Mouse (Mus musculus) forebrain, embryonic 16.5 days (tissue): Measurements from ENCODE around the gene Cd9. TPM values are rescaled to one million over a fixed set of nuclear protein-coding genes. Genes with fewer than 3 reads are reported as not detected.
A peak's percentile ranks its signal among the peaks of the same experiment; 100 is the strongest.
"Not testable (repeated sequence)": the region's sequence is repeated elsewhere in the genome, so short reads cannot be mapped to it uniquely, and the experiment has no call there.

Experiments
- ATAC-seq: fragments of 200-750 bp; cut with Nextera tagmentation; 2 replicates; pipeline ENCODE4 v1.8.0; 2017; ENCODE audit warnings: mild to moderate bottlenecking, moderate library complexity
- H3K27ac ChIP-seq: fragments of 300-500 bp; sonication (generic); 2 replicates; pipeline ENCODE4 v1.5.1; 2014; ENCODE audit warnings: low read length, control low read depth
- H3K27me3 ChIP-seq: fragments of 300-500 bp; sonication (generic); replicated peaks from 2 replicates; pipeline ENCODE4 v1.6.1; 2014; ENCODE audit warnings: low read length; ENCODE audit not compliant: control insufficient read depth, insufficient read depth
- H3K36me3 ChIP-seq: fragments of 300-500 bp; sonication (generic); 2 replicates; pipeline ENCODE4 v1.6.1; 2014; ENCODE audit not compliant: control insufficient read depth, insufficient read depth
- H3K4me1 ChIP-seq: fragments of 300-500 bp; sonication (generic); replicated peaks from 2 replicates; pipeline ENCODE4 v1.6.1; 2014; ENCODE audit warnings: low read length; ENCODE audit not compliant: control insufficient read depth, insufficient read depth
- H3K4me2 ChIP-seq: fragments of 300-500 bp; sonication (generic); 2 replicates; pipeline ENCODE4 v1.6.1; 2014; ENCODE audit warnings: mild to moderate bottlenecking, low read length, control low read depth
- H3K4me3 ChIP-seq: fragments of 300-500 bp; sonication (generic); replicated peaks from 2 replicates; pipeline ENCODE4 v1.5.1; 2014; ENCODE audit warnings: mild to moderate bottlenecking, low read length, control low read depth
- H3K9ac ChIP-seq: fragments of 300-500 bp; sonication (generic); replicated peaks from 2 replicates; pipeline ENCODE4 v1.6.1; 2014; ENCODE audit warnings: low read depth, low read length, control low read depth
- H3K9me3 ChIP-seq: fragments of 300-500 bp; sonication (generic); 2 replicates; pipeline ENCODE4 v1.6.1; 2016; ENCODE audit warnings: low read length; ENCODE audit not compliant: control insufficient read depth
- WGBS: fragments of 180-500 bp; shearing (Covaris S2); extraction: QIAGEN DNeasy Blood & Tissue Kit; methylation state at CpG from one replicate; pipeline ENCODE4 v1.1.7; 2014; 5-methylcytosine and 5-hydroxymethylcytosine counted together
- polyA plus RNA-seq: library from polyadenylated mRNA; unstranded; fragments of >200 nt; fragmentation: Nextera tagmentation; extraction: Ambion mirVana; gene quantifications from 2 replicates; pipeline ENCODE4 v1.2.1, GENCODE M21; 2015

Gene Cd9
- polyA plus RNA-seq, 1 experiment from 2014 or later, result 78.4 TPM

DNA sequence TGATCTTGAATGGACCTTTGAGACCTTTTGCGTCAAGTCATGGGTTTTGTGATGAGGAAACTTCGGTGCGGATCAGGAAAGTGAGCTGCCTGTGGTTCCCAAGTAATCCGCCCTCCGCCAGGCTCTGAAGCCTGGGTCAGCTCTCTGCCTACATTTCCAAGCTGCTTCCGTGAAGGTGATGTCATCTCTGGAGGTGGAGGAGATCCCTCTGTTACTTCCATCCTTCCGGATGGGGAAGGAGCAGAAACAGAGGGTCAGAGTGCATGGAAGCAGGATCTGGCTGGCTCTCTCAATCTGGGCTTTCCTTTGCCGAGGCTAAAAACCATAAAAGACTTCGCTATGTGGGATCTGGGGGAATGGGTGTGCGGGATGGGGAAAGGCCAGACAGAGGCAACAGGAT is 3.2 kb downstream of the Cd9 start:
- Histone ChIP-seq H3K4me3 (no peak overlapping the region), H3K9ac (no peak overlapping the region), H3K9me3 (no peaks in the 10 kb centered on the region), H3K4me2 (no peak overlapping the region), H3K27me3 (0 out of 2 replicates have a peak, but pooled peaks cover 4% of the 10 kb centered on the region), H3K27ac (no peak overlapping the region), H3K4me1 (peaks cover 9% of the 10 kb centered on the region), H3K36me3 (no peaks in the 10 kb centered on the region)
- ATAC-seq, result no peak
- 91% methylated on average over 10 of the region's 10 CpGs for WGBS

DNA sequence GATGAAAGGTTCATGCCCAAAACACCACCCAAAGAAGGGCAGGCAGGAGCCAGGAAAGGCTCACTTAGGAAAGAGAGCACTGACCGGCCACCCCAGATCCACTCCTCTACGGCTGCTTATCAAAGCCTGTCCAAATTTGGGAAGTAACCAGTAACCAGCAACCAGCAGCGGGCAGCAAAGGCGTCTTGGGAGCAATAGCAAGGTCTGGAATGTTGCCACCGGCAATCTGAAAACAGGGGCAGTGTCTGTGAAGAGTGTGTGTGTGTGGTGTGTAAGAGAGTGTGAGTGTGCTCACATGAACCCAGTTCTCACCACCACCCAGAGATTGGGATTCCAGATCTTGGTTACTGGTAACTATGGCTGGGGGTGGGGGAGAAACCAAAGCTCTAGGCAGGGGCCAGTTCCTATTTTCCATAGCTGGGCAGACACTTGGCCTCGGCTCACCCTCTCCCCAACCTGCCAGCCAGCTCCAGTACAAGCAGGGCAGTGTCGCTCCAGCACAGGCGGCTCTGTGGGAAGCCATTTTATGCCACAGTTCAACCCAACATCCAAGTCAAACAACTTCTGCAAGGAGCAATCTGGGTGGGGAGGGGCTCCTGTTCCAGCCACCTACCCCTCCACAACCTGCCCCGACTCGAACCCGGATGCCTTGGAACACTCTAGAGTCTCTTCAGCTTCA is 4.6 kb downstream of the Cd9 start:
- H3K27me3 ChIP-seq, result no peaks in the 10 kb centered on the region
- H3K4me1 ChIP-seq, result peaks cover 9% of the 10 kb centered on the region
- H3K27ac ChIP-seq, result no peak overlapping the region
- no peak overlapping the region for H3K9ac ChIP-seq
- H3K36me3 ChIP-seq, result no peaks in the 10 kb centered on the region
- ATAC-seq, result no peak
- H3K4me3 ChIP-seq, result no peak overlapping the region
- H3K9me3 ChIP-seq, result no peaks in the 10 kb centered on the region
- 87% methylated on average over 11 of the region's 11 CpGs for WGBS
- no peak overlapping the region for H3K4me2 ChIP-seq

DNA sequence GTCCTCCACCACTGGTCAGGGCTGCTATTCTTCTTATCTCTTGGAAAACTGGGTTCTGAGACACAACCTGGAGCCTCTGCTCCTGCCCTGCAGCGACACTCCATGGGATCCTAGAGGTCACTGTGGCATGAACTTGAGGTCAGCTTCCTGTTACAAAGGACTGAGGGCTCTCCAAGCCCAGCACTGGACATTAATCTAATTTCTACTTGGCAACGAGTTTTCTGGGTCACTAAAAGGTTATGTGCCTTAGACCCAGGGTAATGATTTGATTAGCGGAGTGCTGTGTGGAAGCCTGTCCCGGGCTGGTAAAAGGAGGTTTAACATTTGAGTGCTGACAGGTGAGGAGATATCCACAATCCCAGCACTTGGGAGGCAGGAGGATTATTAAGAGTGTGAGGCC is 9.0 kb downstream of the Cd9 start:
- no peak for ATAC-seq
- no peak overlapping the region for H3K27ac ChIP-seq
- no peaks in the 10 kb centered on the region for H3K36me3 ChIP-seq
- peaks cover 8% of the 10 kb centered on the region for H3K4me1 ChIP-seq
- no peak overlapping the region for H3K4me2 ChIP-seq
- no peak overlapping the region for H3K9ac ChIP-seq
- no peaks in the 10 kb centered on the region for H3K9me3 ChIP-seq
- no peak overlapping the region for H3K4me3 ChIP-seq
- WGBS, result 59% methylated on average over 4 of the region's 4 CpGs
- H3K27me3 ChIP-seq, result no peaks in the 10 kb centered on the region

DNA sequence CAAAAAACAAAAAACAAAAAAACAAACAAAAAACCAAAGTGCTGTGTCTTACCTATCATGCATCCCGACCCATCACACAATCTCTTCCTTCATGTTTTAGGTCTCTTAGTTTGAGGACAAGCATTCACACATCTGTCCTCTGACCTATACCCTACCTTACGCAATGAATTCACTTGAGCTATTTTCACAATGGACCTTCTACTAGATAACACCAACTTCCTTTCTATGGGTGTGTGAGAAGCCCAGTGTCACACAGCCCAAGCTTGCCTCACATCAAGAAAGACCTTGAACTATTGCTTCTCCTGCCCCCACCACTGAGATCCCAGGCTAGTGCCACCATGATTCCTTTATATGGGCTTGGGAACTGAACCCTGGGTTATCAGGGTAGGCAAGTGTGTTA is 9.9 kb downstream of the Cd9 start:
- no peak for ATAC-seq
- Histone ChIP-seq H3K9ac (no peak overlapping the region), H3K4me2 (no peak overlapping the region), H3K27me3 (no peaks in the 10 kb centered on the region), H3K4me3 (no peak overlapping the region), H3K27ac (no peak overlapping the region), H3K9me3 (no peaks in the 10 kb centered on the region), H3K4me1 (peaks cover 13% of the 10 kb centered on the region), H3K36me3 (no peaks in the 10 kb centered on the region)
- 98% methylated on average over 2 of the region's 2 CpGs for WGBS

DNA sequence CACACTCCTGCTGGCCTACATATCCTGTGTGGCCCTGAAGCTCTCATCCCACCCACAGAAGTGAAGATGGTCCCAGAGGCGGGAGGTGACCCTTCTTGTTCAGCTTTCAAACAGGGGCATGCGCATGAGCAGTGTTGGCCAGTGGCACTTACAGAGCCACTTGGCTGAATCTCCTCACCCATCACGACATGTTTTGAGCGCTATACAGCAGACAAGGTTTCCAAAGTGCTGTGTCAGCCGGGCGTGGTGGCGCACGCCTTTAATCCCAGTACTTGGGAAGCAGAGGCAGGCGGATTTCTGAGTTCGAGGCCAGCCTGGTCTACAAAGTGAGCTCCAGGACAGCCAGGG is 10.3 kb downstream of the Cd9 start:
- H3K4me2 ChIP-seq, H3K9ac ChIP-seq, H3K36me3 ChIP-seq, H3K4me3 ChIP-seq, ATAC-seq, H3K9me3 ChIP-seq, H3K27me3 ChIP-seq, H3K27ac ChIP-seq: not testable (repeated sequence)
- H3K4me1 ChIP-seq, result peaks cover 13% of the 10 kb centered on the region
- 95% methylated on average over 10 of the region's 10 CpGs for WGBS

DNA sequence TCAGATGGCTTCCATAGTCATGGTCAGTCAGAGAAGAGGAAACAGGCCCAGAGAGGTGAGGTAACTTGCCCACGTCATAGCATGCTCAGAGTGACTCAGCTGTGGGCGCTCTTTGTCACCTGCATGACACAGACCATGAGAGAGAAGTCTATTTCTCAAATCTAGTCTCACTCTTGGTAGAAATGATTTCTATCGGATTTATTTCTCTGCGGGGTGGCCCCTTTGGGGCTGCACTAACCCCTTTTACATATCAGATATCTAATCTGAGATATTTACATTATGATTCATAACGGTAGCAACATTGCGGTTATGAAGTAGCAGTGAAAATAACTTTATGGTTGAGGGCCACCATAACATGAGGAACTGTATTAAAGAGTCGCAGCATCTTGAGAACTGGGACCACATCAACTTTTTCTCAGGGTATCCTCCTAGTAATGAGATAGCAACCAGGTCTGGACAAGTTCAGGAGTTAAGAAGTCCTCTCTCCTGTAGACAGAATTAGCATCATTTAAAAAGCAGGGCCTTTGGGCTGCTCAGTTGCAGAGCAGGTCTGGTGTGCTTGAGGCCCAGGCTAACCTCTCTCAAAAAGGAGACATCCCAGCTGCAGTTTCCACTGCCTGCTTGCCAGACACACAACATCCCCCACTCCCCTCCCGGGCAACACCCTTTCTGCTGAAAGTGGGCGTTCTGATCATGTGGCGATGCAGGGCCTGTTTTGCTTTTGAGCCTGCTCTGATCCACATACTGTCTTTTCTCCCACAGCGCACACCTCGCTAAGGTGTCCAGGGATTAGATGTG is 10.9 kb downstream of the Cd9 start:
- Histone ChIP-seq H3K36me3 (no peaks in the 10 kb centered on the region), H3K9ac (no peak overlapping the region), H3K27ac (no peak overlapping the region), H3K4me2 (no peak overlapping the region), H3K4me3 (no peak overlapping the region), H3K4me1 (peaks cover 13% of the 10 kb centered on the region), H3K27me3 (no peaks in the 10 kb centered on the region), H3K9me3 (no peaks in the 10 kb centered on the region)
- 96% methylated on average over 12 of the region's 12 CpGs for WGBS
- no peak for ATAC-seq

DNA sequence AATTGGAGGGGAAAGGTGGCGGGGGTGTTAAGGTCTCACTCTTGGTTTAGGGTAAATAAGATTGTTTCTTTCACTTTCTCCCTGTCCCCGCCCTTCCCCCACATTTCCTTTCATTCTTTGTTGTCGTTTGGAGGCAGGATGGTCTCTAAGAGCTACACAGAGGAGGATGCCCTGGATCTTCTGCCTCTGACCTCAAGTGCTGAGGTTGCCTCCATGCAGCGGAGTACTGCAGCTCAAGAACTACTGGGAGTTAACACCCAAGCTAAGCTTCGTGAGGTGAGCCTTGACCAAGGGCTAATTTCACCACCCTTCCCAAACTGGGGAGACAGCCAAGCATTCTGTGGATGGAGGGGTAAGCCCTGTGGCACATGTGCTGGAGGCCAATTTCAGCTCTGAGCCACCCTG is 12.2 kb downstream of the Cd9 start:
- H3K4me1 ChIP-seq, result peaks cover 14% of the 10 kb centered on the region
- H3K27ac ChIP-seq, result no peak overlapping the region
- 61% methylated on average over 5 of the region's 5 CpGs for WGBS
- no peaks in the 10 kb centered on the region for H3K36me3 ChIP-seq
- H3K9me3 ChIP-seq, result no peaks in the 10 kb centered on the region
- no peak for ATAC-seq
- no peak overlapping the region for H3K4me2 ChIP-seq
- H3K9ac ChIP-seq, result no peak overlapping the region
- no peak overlapping the region for H3K4me3 ChIP-seq
- no peaks in the 10 kb centered on the region for H3K27me3 ChIP-seq

DNA sequence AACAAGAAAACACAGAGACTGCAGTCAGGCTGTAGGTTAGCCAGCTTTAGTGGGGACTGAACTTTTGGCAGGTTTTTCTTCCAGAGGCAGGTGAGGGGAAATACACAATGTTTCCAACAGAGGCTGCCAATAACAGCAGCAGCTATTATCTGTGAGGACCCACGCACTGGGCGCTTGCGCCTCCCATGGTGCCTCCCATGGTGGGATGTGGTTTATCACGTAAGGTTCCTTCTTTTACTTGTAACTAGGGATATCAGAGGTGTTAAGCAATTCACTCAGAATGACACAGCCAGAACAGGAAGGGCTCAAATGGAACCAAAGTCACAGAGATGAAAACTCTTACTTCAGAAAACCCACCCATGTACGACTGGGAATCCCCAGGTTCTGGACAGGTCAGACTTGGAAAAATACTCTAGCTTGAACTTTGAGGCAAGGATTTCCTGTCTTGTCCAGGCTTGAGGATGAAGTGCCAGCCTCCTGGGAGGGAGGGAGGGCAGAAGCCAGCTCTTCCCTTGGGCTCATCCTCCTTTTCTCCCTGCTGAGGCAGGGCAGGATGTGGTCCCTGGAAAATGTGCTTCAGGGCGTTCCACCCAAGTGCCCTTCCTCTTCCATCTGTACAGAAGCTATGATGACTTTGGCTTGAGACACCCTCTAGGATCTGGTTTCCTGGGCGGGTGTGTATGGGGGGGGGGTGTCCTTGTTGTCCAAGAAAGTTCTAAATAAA is 12.8 kb downstream of the Cd9 start:
- H3K36me3 ChIP-seq, result no peaks in the 10 kb centered on the region
- no peak overlapping the region for H3K4me2 ChIP-seq
- ATAC-seq, result no peak

More for the DNA sequence above, 12.8 kb downstream of the Cd9 start:
- Histone ChIP-seq H3K9me3 (no peaks in the 10 kb centered on the region), H3K27ac (peak overlapping the region; percentile 44), H3K4me1 (peaks cover 20% of the 10 kb centered on the region), H3K4me3 (no peak overlapping the region), H3K27me3 (no peaks in the 10 kb centered on the region), H3K9ac (no peak overlapping the region)
- WGBS, result 55% methylated on average over 7 of the region's 7 CpGs
